Mouse (Mus musculus) lung, adult 2 months (tissue): Measurements from ENCODE around the gene Tut7.

Source experiments
- CTCF ChIP-seq: fragments of 200-500 bp; IDR thresholded peaks from 2 replicates; pipeline ENCODE4 v1.5.1; 2011; ENCODE audit warnings: mild to moderate bottlenecking, low read length, control low read depth; ENCODE audit not compliant: insufficient read depth
- POLR2A ChIP-seq: fragments of 200-500 bp; IDR thresholded peaks from 2 replicates; pipeline ENCODE4 v1.6.1; 2011; ENCODE audit warnings: low read depth, mild to moderate bottlenecking, control low read depth, low read length, borderline replicate concordance; ENCODE audit errors: extremely low read depth

GRCm38 (mm10) chr13:59768531-59768930 lies 54.4 kb downstream of the Tut7 start:
- TF ChIP-seq CTCF, result no peak
- TF ChIP-seq POLR2A, result no peak
